Mouse (Mus musculus) stomach, embryonic 14.5 days (tissue): Measurements from ENCODE around the gene Rabgap1l. TPM values are rescaled to one million over a fixed set of nuclear protein-coding genes. Genes with fewer than 3 reads are reported as not detected.

ENCODE experiments used
- ATAC-seq: fragments of 200-750 bp; cut with Nextera tagmentation; 2 replicates; pipeline ENCODE4 v1.8.0; 2017; ENCODE audit warnings: low read depth, moderate TSS enrichment; ENCODE audit not compliant: insufficient number of reproducible peaks, insufficient read depth, low FRiP score
- H3K27ac ChIP-seq: fragments of 300-500 bp; sonication (generic); 2 replicates; pipeline ENCODE4 v1.5.1; 2014; ENCODE audit warnings: mild to moderate bottlenecking, low read length, moderate library complexity, mixed read lengths
- H3K27me3 ChIP-seq: fragments of 300-500 bp; sonication (generic); 2 replicates; pipeline ENCODE4 v1.6.1; 2014; ENCODE audit warnings: low read length, control low read depth, mixed read lengths; ENCODE audit not compliant: control insufficient read depth, insufficient read depth
- H3K36me3 ChIP-seq: fragments of 300-500 bp; sonication (generic); 2 replicates; pipeline ENCODE4 v1.6.1; 2014; ENCODE audit warnings: mild to moderate bottlenecking, control low read depth, low read length, moderate library complexity, mixed read lengths; ENCODE audit not compliant: control insufficient read depth, insufficient read depth
- H3K4me1 ChIP-seq: fragments of 300-500 bp; sonication (generic); 2 replicates; pipeline ENCODE4 v1.6.1; 2014; ENCODE audit warnings: low read length, control low read depth, mixed read lengths; ENCODE audit not compliant: control insufficient read depth, insufficient read depth
- H3K4me2 ChIP-seq: fragments of 300-500 bp; sonication (generic); replicated peaks from 2 replicates; pipeline ENCODE4 v1.6.1; 2014; ENCODE audit warnings: low read depth, low read length, control low read depth
- H3K4me3 ChIP-seq: fragments of 300-500 bp; sonication (generic); 2 replicates; pipeline ENCODE4 v1.5.1; 2014; ENCODE audit warnings: low read depth, low read length, control low read depth
- H3K9ac ChIP-seq: fragments of 300-500 bp; sonication (generic); replicated peaks from 2 replicates; pipeline ENCODE4 v1.6.1; 2014; ENCODE audit warnings: low read depth, mild to moderate bottlenecking, control low read depth, low read length, moderate library complexity, mixed read lengths
- H3K9me3 ChIP-seq: fragments of 300-500 bp; sonication (generic); 2 replicates; pipeline ENCODE4 v1.6.1; 2016; ENCODE audit warnings: low read depth, low read length, control low read depth; ENCODE audit not compliant: control insufficient read depth
- WGBS: fragments of 180-500 bp; shearing (Covaris S2); extraction: QIAGEN DNeasy Blood & Tissue Kit; methylation state at CpG from one replicate; pipeline ENCODE4 v1.1.7; 2014; 5-methylcytosine and 5-hydroxymethylcytosine counted together
- polyA plus RNA-seq: library from polyadenylated mRNA; unstranded; fragments of >200 nt; fragmentation: Nextera tagmentation; extraction: Ambion mirVana; gene quantifications from 2 replicates; pipeline ENCODE4 v1.2.1, GENCODE M21; 2014

Gene Rabgap1l
- polyA plus RNA-seq, 1 experiment from 2014 or later: 26.7 TPM

GRCm38 (mm10) chr1:160496906-160497577, 296.0 kb downstream of the Rabgap1l start:
- ATAC-seq: no peak
- H3K27me3 ChIP-seq: no peaks in the 10 kb centered on the region
- H3K9me3 ChIP-seq: no peaks in the 10 kb centered on the region
- no peaks in the 10 kb centered on the region for H3K4me1 ChIP-seq
- H3K36me3 ChIP-seq: no peaks in the 10 kb centered on the region
- H3K9ac ChIP-seq: no peak overlapping the region
- H3K4me3 ChIP-seq: no peak overlapping the region
- WGBS: 78% methylated on average over 3 of the region's 3 CpGs
- H3K4me2 ChIP-seq: no peak overlapping the region
- H3K27ac ChIP-seq: no peak overlapping the region

GRCm38 (mm10) chr1:160485731-160486130, 307.3 kb downstream of the Rabgap1l start:
- Histone ChIP-seq H3K4me3 (no peak overlapping the region), H3K4me2 (no peak overlapping the region), H3K9me3 (no peaks in the 10 kb centered on the region), H3K27me3 (no peaks in the 10 kb centered on the region), H3K36me3 (no peaks in the 10 kb centered on the region), H3K9ac (no peak overlapping the region), H3K4me1 (no peaks in the 10 kb centered on the region), H3K27ac (no peak overlapping the region)
- 67% methylated on average over 3 of the region's 3 CpGs for WGBS
- ATAC-seq: no peak

GRCm38 (mm10) chr1:160485028-160485427, 308.0 kb downstream of the Rabgap1l start:
- no peaks in the 10 kb centered on the region for H3K9me3 ChIP-seq
- no peak overlapping the region for H3K9ac ChIP-seq
- ATAC-seq: no peak
- H3K4me3 ChIP-seq: no peak overlapping the region
- no peaks in the 10 kb centered on the region for H3K36me3 ChIP-seq
- H3K4me1 ChIP-seq: no peaks in the 10 kb centered on the region
- 94% methylated on average over 7 of the region's 7 CpGs for WGBS
- no peak overlapping the region for H3K4me2 ChIP-seq
- H3K27me3 ChIP-seq: no peaks in the 10 kb centered on the region
- H3K27ac ChIP-seq: no peak overlapping the region

- ATAC-seq: no peak
Observed at GRCm38 (mm10) chr1:160481643-160482042, 311.4 kb downstream of the Rabgap1l start.

GRCm38 (mm10) chr1:160467443-160467842, 325.6 kb downstream of the Rabgap1l start:
- no peak overlapping the region for H3K27ac ChIP-seq
- H3K27me3 ChIP-seq: no peaks in the 10 kb centered on the region
- H3K9me3 ChIP-seq: no peaks in the 10 kb centered on the region
- no peak overlapping the region for H3K4me2 ChIP-seq
- no peak overlapping the region for H3K4me3 ChIP-seq
- H3K9ac ChIP-seq: no peak overlapping the region
- H3K36me3 ChIP-seq: no peaks in the 10 kb centered on the region
- ATAC-seq: no peak
- no peaks in the 10 kb centered on the region for H3K4me1 ChIP-seq

More at GRCm38 (mm10) chr1:160481643-160482042, 311.4 kb downstream of the Rabgap1l start:
- H3K9me3 ChIP-seq: no peaks in the 10 kb centered on the region
- H3K27me3 ChIP-seq: no peaks in the 10 kb centered on the region
- no peak overlapping the region for H3K9ac ChIP-seq
- H3K4me3 ChIP-seq: no peak overlapping the region
- H3K36me3 ChIP-seq: no peaks in the 10 kb centered on the region
- H3K4me1 ChIP-seq: no peaks in the 10 kb centered on the region
- H3K27ac ChIP-seq: no peak overlapping the region
- 90% methylated on average over 2 of the region's 2 CpGs for WGBS
- H3K4me2 ChIP-seq: no peak overlapping the region

DNA sequence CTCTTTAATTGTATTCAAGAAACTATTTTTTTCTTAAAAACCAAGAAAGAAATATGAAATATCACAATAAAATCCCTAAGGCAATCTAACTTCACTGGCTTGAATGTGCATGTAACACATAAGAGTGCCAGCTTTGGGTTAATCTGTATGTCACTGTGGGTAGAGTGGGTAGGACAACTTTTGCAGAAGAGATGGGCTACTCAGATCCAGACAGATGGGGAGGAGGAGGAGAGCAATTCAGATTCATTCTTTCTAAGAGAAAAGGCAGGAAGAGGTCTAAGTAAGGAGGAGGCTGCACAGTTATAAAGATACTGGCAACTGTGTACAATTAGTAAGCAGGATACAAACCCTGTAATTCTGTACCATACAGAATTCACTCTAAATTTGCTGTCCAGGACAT, 327.8 kb downstream of the Rabgap1l start:
- Histone ChIP-seq H3K27ac (no peak overlapping the region), H3K4me2 (no peak overlapping the region), H3K36me3 (no peaks in the 10 kb centered on the region), H3K27me3 (no peaks in the 10 kb centered on the region), H3K4me3 (no peak overlapping the region), H3K9ac (no peak overlapping the region), H3K9me3 (no peaks in the 10 kb centered on the region), H3K4me1 (no peaks in the 10 kb centered on the region)
- ATAC-seq: no peak

DNA sequence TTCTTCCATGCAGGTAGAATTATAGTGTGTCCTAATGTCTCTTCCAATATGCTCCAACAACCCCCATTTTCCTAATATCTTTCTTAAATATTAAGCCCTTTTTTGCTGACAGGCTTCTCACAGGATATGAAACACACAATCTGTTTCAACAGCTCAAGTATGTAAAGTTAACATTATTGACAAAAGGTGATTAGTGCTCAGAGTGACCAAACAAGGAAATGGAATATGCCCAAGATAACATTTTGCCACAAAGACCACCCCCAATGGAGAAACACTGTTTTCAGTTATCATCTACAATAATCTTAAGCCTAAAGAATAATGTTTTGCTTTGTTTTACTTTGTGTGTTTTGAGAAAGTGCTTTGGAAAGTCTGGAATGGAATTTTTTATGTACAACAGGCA, 328.9 kb downstream of the Rabgap1l start:
- Histone ChIP-seq H3K9ac (no peak overlapping the region), H3K27ac (no peak overlapping the region), H3K36me3 (no peaks in the 10 kb centered on the region), H3K4me3 (no peak overlapping the region), H3K4me2 (no peak overlapping the region), H3K4me1 (no peaks in the 10 kb centered on the region), H3K27me3 (no peaks in the 10 kb centered on the region), H3K9me3 (no peaks in the 10 kb centered on the region)
- peak; percentile 72; the same call in 1 of the 2 replicates for ATAC-seq

- H3K4me1 ChIP-seq: no peaks in the 10 kb centered on the region
- no peak for ATAC-seq
- H3K36me3 ChIP-seq: no peaks in the 10 kb centered on the region
- no peak overlapping the region for H3K4me2 ChIP-seq
- no peaks in the 10 kb centered on the region for H3K27me3 ChIP-seq
- no peak overlapping the region for H3K4me3 ChIP-seq
- H3K9me3 ChIP-seq: no peaks in the 10 kb centered on the region
- H3K9ac ChIP-seq: no peak overlapping the region
- no peak overlapping the region for H3K27ac ChIP-seq
- WGBS: 85% methylated on average over 1 of the region's 1 CpGs
Observed at GRCm38 (mm10) chr1:160460346-160460745, 332.7 kb downstream of the Rabgap1l start.

- Histone ChIP-seq H3K4me3 (no peak overlapping the region), H3K4me2 (no peak overlapping the region), H3K9ac (no peak overlapping the region), H3K4me1 (no peaks in the 10 kb centered on the region), H3K27ac (no peak overlapping the region), H3K36me3 (no peaks in the 10 kb centered on the region), H3K27me3 (no peaks in the 10 kb centered on the region), H3K9me3 (no peaks in the 10 kb centered on the region)
- ATAC-seq: no peak
- 63% methylated on average over 2 of the region's 2 CpGs for WGBS
Observed at GRCm38 (mm10) chr1:160451663-160452062, 341.3 kb downstream of the Rabgap1l start.
